Mouse (Mus musculus) hindbrain, embryonic 13.5 days (tissue): ENCODE measurements around the gene Socs7. TPM values are rescaled to one million over a fixed set of nuclear protein-coding genes. Genes with fewer than 3 reads are reported as not detected.

Source experiments
- ATAC-seq: fragments of 200-750 bp; cut with Nextera tagmentation; 2 replicates; pipeline ENCODE4 v1.8.0; 2017; ENCODE audit warnings: moderate TSS enrichment; ENCODE audit not compliant: low FRiP score
- H3K27ac ChIP-seq: fragments of 300-500 bp; sonication (generic); 2 replicates; pipeline ENCODE4 v1.5.1; 2015; ENCODE audit warnings: inconsistent platforms, mild to moderate bottlenecking, moderate library complexity
- H3K27me3 ChIP-seq: fragments of 300-500 bp; sonication (generic); 2 replicates; pipeline ENCODE4 v1.6.1; 2015; ENCODE audit warnings: mild to moderate bottlenecking, inconsistent platforms
- H3K36me3 ChIP-seq: fragments of 300-500 bp; sonication (generic); 2 replicates; pipeline ENCODE4 v1.6.1; 2015; ENCODE audit warnings: mild to moderate bottlenecking, inconsistent platforms
- H3K4me1 ChIP-seq: fragments of 300-500 bp; sonication (generic); replicated peaks from 2 replicates; pipeline ENCODE4 v1.6.1; 2015; ENCODE audit warnings: inconsistent platforms
- H3K4me2 ChIP-seq: fragments of 300-500 bp; sonication (generic); 2 replicates; pipeline ENCODE4 v1.6.1; 2015; ENCODE audit warnings: inconsistent platforms, mild to moderate bottlenecking, moderate library complexity
- H3K4me3 ChIP-seq: fragments of 300-500 bp; sonication (generic); 2 replicates; pipeline ENCODE4 v1.5.1; 2015; ENCODE audit warnings: mild to moderate bottlenecking, inconsistent platforms
- H3K9ac ChIP-seq: fragments of 300-500 bp; sonication (generic); 2 replicates; pipeline ENCODE4 v1.6.1; 2015; ENCODE audit warnings: mild to moderate bottlenecking, inconsistent platforms
- H3K9me3 ChIP-seq: fragments of 300-500 bp; sonication (generic); 2 replicates; pipeline ENCODE4 v1.6.1; 2016; ENCODE audit warnings: inconsistent platforms
- WGBS: fragments of 180-500 bp; shearing (Covaris S2); methylation state at CpG from one replicate; pipeline ENCODE4 v1.1.7; 2015; 5-methylcytosine and 5-hydroxymethylcytosine counted together
- polyA plus RNA-seq: library from polyadenylated mRNA; unstranded; fragments of >200 nt; fragmentation: Nextera tagmentation; extraction: Ambion mirVana; gene quantifications from 2 replicates; pipeline ENCODE4 v1.2.1, GENCODE M21; 2015

Gene Socs7
- polyA plus RNA-seq, 1 experiment from 2014 or later, result 9.2 TPM

- H3K27me3 ChIP-seq, result peaks cover 4% of the 10 kb centered on the region; the same call in 1 of the 2 replicates
- peak overlapping the region; percentile 53 for H3K9ac ChIP-seq
- H3K9me3 ChIP-seq, result no peaks in the 10 kb centered on the region
- H3K27ac ChIP-seq, result peak overlapping the region; percentile 79
- peak overlapping the region; percentile 34 for H3K4me3 ChIP-seq
- WGBS, result 5% methylated on average over 23 of the region's 23 CpGs
- ATAC-seq, result peak; percentile 52
- peak overlapping the region; percentile 64 for H3K4me2 ChIP-seq
- peaks cover 20% of the 10 kb centered on the region for H3K36me3 ChIP-seq
- H3K4me1 ChIP-seq, result peaks cover 30% of the 10 kb centered on the region
Measured at GRCm38 (mm10) chr11:97399958-97400710, 37.8 kb downstream of the Socs7 start.

- peak; percentile 13; the same call in 1 of the 2 replicates for ATAC-seq
- H3K4me2 ChIP-seq, result peak overlapping the region; percentile 64
- 8% methylated on average over 6 of the region's 6 CpGs for WGBS
- peaks cover 11% of the 10 kb centered on the region for H3K36me3 ChIP-seq
- H3K9me3 ChIP-seq, result no peaks in the 10 kb centered on the region
- peaks cover 12% of the 10 kb centered on the region for H3K27me3 ChIP-seq
- no peak overlapping the region for H3K9ac ChIP-seq
- no peak overlapping the region for H3K4me3 ChIP-seq
- H3K27ac ChIP-seq, result peak overlapping the region; percentile 79
- H3K4me1 ChIP-seq, result peaks cover 40% of the 10 kb centered on the region
Measured at GRCm38 (mm10) chr11:97401082-97401481, 38.7 kb downstream of the Socs7 start.

- Histone ChIP-seq H3K9me3 (no peaks in the 10 kb centered on the region), H3K27ac (peak overlapping the region; percentile 79), H3K27me3 (peaks cover 20% of the 10 kb centered on the region), H3K4me1 (peaks cover 48% of the 10 kb centered on the region), H3K9ac (no peak overlapping the region), H3K4me3 (no peak overlapping the region), H3K36me3 (peaks cover 7% of the 10 kb centered on the region; the same call in 1 of the 2 replicates), H3K4me2 (no peak overlapping the region)
- ATAC-seq, result no peak
- WGBS, result 83% methylated on average over 3 of the region's 3 CpGs
Measured at GRCm38 (mm10) chr11:97401686-97402435, 39.5 kb downstream of the Socs7 start.

- H3K4me3 ChIP-seq, result no peak overlapping the region
- no peak overlapping the region for H3K4me2 ChIP-seq
- peaks cover 54% of the 10 kb centered on the region for H3K4me1 ChIP-seq
- no peaks in the 10 kb centered on the region for H3K9me3 ChIP-seq
- H3K9ac ChIP-seq, result no peak overlapping the region
- peaks cover 29% of the 10 kb centered on the region for H3K27me3 ChIP-seq
- ATAC-seq, result no peak
- H3K36me3 ChIP-seq, result peaks cover 7% of the 10 kb centered on the region; the same call in 1 of the 2 replicates
- WGBS, result 8% methylated on average over 2 of the region's 2 CpGs
- H3K27ac ChIP-seq, result no peak overlapping the region
Measured at GRCm38 (mm10) chr11:97402746-97403145, 40.4 kb downstream of the Socs7 start.

GRCm38 (mm10) chr11:97403614-97404183 lies 41.3 kb downstream of the Socs7 start:
- WGBS, result 35% methylated on average over 8 of the region's 8 CpGs

GRCm38 (mm10) chr11:97404184-97404760 lies 41.9 kb downstream of the Socs7 start:
- Histone ChIP-seq H3K9me3 (no peaks in the 10 kb centered on the region), H3K4me3 (peak overlapping the region; percentile 62), H3K9ac (peak overlapping the region; percentile 83), H3K27me3 (peaks cover 32% of the 10 kb centered on the region), H3K4me1 (peaks cover 57% of the 10 kb centered on the region), H3K4me2 (peak overlapping the region; percentile 89), H3K27ac (peak overlapping the region; percentile 69), H3K36me3 (no peaks in the 10 kb centered on the region)
- WGBS, result under 1% methylated on average over 35 of the region's 61 CpGs
- ATAC-seq, result peak; percentile 41

More at GRCm38 (mm10) chr11:97403614-97404183, 41.3 kb downstream of the Socs7 start:
- peaks cover 57% of the 10 kb centered on the region for H3K4me1 ChIP-seq
- peak overlapping the region; percentile 69 for H3K27ac ChIP-seq
- H3K36me3 ChIP-seq, result peaks cover 3% of the 10 kb centered on the region; the same call in 1 of the 2 replicates
- H3K4me2 ChIP-seq, result peak overlapping the region; percentile 89
- ATAC-seq, result peak; percentile 2; the same call in 1 of the 2 replicates
- H3K9ac ChIP-seq, result peak overlapping the region; percentile 83; the same call in 1 of the 2 replicates
- peaks cover 32% of the 10 kb centered on the region for H3K27me3 ChIP-seq
- peak overlapping the region; percentile 62 for H3K4me3 ChIP-seq
- no peaks in the 10 kb centered on the region for H3K9me3 ChIP-seq

GRCm38 (mm10) chr11:97404761-97405190 lies 42.4 kb downstream of the Socs7 start:
- WGBS, result 1% methylated on average over 11 of the region's 11 CpGs
- Histone ChIP-seq H3K4me1 (peaks cover 57% of the 10 kb centered on the region), H3K27me3 (peaks cover 32% of the 10 kb centered on the region), H3K27ac (peak overlapping the region; percentile 69), H3K36me3 (no peaks in the 10 kb centered on the region), H3K4me3 (peak overlapping the region; percentile 62), H3K4me2 (peak overlapping the region; percentile 89), H3K9me3 (no peaks in the 10 kb centered on the region), H3K9ac (peak overlapping the region; percentile 83)
- peak; percentile 29 for ATAC-seq

- H3K9ac ChIP-seq, result peak overlapping the region; percentile 83
Measured at GRCm38 (mm10) chr11:97406094-97406951, 44.0 kb downstream of the Socs7 start.

GRCm38 (mm10) chr11:97407456-97407855 lies 45.1 kb downstream of the Socs7 start:
- peaks cover 32% of the 10 kb centered on the region for H3K27me3 ChIP-seq
- ATAC-seq, result no peak
- peaks cover 44% of the 10 kb centered on the region for H3K4me1 ChIP-seq
- H3K36me3 ChIP-seq, result no peaks in the 10 kb centered on the region
- H3K9ac ChIP-seq, result no peak overlapping the region
- WGBS, result 82% methylated on average over 3 of the region's 3 CpGs
- H3K4me3 ChIP-seq, result no peak overlapping the region
- H3K9me3 ChIP-seq, result no peaks in the 10 kb centered on the region
- H3K27ac ChIP-seq, result no peak overlapping the region
- no peak overlapping the region for H3K4me2 ChIP-seq

More at GRCm38 (mm10) chr11:97406094-97406951, 44.0 kb downstream of the Socs7 start:
- H3K27ac ChIP-seq, result no peak overlapping the region
- H3K4me2 ChIP-seq, result peak overlapping the region; percentile 89
- H3K27me3 ChIP-seq, result peaks cover 32% of the 10 kb centered on the region
- no peaks in the 10 kb centered on the region for H3K36me3 ChIP-seq
- peaks cover 45% of the 10 kb centered on the region for H3K4me1 ChIP-seq
- 74% methylated on average over 10 of the region's 10 CpGs for WGBS
- H3K9me3 ChIP-seq, result no peaks in the 10 kb centered on the region
- no peak for ATAC-seq
- peak overlapping the region; percentile 62 for H3K4me3 ChIP-seq

GRCm38 (mm10) chr11:97408171-97408570 lies 45.8 kb downstream of the Socs7 start:
- H3K27me3 ChIP-seq, result peaks cover 27% of the 10 kb centered on the region
- no peak overlapping the region for H3K4me3 ChIP-seq
- ATAC-seq, result no peak
- no peaks in the 10 kb centered on the region for H3K9me3 ChIP-seq
- no peak overlapping the region for H3K4me2 ChIP-seq
- H3K36me3 ChIP-seq, result no peaks in the 10 kb centered on the region
- H3K27ac ChIP-seq, result no peak overlapping the region
- H3K9ac ChIP-seq, result no peak overlapping the region
- peaks cover 48% of the 10 kb centered on the region for H3K4me1 ChIP-seq
- WGBS, result 3% methylated on average over 6 of the region's 6 CpGs

GRCm38 (mm10) chr11:97410958-97411357 lies 48.6 kb downstream of the Socs7 start:
- Histone ChIP-seq H3K4me2 (no peak overlapping the region), H3K4me3 (no peak overlapping the region), H3K36me3 (no peaks in the 10 kb centered on the region), H3K4me1 (peaks cover 35% of the 10 kb centered on the region), H3K9ac (no peak overlapping the region), H3K27ac (no peak overlapping the region), H3K9me3 (no peaks in the 10 kb centered on the region), H3K27me3 (peaks cover 43% of the 10 kb centered on the region)
- 87% methylated on average over 4 of the region's 4 CpGs for WGBS
- ATAC-seq, result no peak
